Mouse (Mus musculus): ENCODE data around the gene Itgb1bp1.

DNA sequence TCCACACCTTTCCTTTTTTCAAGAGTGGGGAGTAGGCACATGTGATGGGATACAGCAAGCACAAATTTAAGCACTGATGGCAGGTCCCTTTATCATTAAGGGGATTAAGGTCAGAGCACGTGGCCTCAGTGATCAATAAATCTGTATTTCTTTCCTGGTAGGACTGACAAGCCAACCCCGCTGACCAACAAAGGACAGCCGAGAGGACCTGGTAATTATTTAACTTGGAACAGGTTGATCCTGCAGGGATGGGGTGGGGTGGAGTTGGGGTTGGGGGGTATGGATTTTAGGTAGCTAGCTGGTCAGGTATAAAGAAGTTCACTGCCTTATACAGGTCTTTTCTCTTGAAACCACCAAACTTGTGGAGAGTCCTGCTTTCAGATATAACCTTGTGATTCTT lies 21.1 kb downstream of the Itgb1bp1 start:
- TF ChIP-seq CTCF (IDR thresholded peaks at IDR 0.05; ENCODE audit: low read depth, low read length): no peak
- TF ChIP-seq GATA1 (IDR thresholded peaks at IDR 0.05; ENCODE audit: borderline replicate concordance, low read length): no peak
- TF ChIP-seq TAL1 (conservative IDR thresholded peaks at IDR 0.05; ENCODE audit: low read depth, low read length): no peak
- TF ChIP-seq POLR2AphosphoS5 (IDR thresholded peaks at IDR 0.05; ENCODE audit: insufficient replicate concordance, low read depth, low read length): no peak
- no peak for TF ChIP-seq GATA2 (IDR thresholded peaks at IDR 0.05; ENCODE audit: borderline replicate concordance, low read depth, low read length)
